Mouse (Mus musculus): Measurements from ENCODE around the gene Chrm5. TPM values are rescaled to one million over a fixed set of nuclear protein-coding genes. Genes with fewer than 3 reads are reported as not detected.

The Chrm5 gene
- polyA plus RNA-seq, 1 experiment from 2014 or later = 0.90 TPM

DNA sequence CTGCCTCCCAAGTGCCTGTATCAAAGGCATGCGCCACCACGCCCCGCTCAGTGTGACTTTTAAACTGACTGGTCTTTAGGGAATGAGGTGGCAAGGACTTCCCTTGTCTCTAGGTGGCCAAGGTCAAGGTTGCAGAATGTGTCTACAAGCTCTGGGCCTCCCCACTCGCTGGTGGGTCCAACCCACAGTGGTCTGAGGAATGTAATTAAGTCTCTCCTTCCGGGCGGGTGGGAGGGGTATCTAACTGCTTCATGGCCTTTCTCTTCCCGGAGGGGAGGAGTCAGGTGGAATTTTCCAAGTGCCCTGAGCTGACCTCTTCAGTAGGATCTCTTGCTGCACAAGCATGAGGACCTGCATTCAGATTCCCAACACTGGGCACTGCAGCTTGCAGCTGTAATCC is 17.3 kb upstream of the Chrm5 start:
- no peak for ATAC-seq (ENCODE audit: low FRiP score)
- WGBS = 69% methylated on average over 7 of the region's 7 CpGs
- H3K9ac ChIP-seq (replicated peaks) = no peak overlapping the region
- no peaks in the 10 kb centered on the region for H3K27me3 ChIP-seq (replicated peaks)
- peaks cover 6% of the 10 kb centered on the region for H3K4me1 ChIP-seq
- no peak overlapping the region for H3K27ac ChIP-seq (replicated peaks)
- H3K4me2 ChIP-seq = no peak overlapping the region
- H3K9me3 ChIP-seq (replicated peaks) = no peaks in the 10 kb centered on the region
- no peaks in the 10 kb centered on the region for H3K36me3 ChIP-seq
- no peak overlapping the region for H3K4me3 ChIP-seq (replicated peaks)

DNA sequence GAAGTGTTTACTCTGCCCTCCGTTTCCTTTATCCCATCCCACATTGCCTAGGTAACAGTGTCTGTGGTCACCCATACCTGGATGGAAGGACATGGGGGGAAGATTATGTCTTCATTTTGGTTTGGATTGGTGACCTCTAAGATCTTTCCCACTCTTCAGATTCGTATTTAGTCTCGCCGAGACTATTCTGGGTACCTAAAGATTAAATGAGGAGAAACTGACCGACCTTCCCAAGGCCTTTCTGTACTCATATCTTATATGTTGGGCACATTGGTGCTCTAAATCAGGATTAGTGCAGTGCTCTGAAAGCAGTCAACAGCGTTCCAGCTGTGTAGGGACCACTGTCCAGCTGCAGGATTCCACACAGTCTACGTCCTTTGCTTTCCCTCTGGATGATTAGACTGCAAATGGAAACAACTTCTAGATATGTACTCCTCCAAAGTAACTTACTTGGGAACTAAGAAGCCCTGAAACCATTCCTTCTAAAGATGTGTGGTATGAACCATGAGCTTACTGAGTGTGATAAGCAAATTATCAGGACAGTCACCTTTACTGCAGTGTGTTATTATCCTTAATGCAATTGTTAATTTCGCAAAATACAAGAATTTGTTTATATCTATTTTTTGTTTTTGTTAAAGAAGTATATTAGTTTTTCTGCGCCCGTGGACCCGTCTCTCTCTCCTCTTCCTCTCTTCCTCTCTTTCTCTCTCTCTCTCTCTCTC is 13.1 kb upstream of the Chrm5 start:
- H3K9ac ChIP-seq (replicated peaks) = peak overlapping the region; percentile 95
- H3K36me3 ChIP-seq = no peaks in the 10 kb centered on the region
- H3K4me2 ChIP-seq = peak overlapping the region; percentile 76
- no peaks in the 10 kb centered on the region for H3K9me3 ChIP-seq (replicated peaks)
- H3K4me3 ChIP-seq (replicated peaks) = peak overlapping the region; percentile 73
- H3K27me3 ChIP-seq (replicated peaks) = no peaks in the 10 kb centered on the region
- 43% methylated on average over 11 of the region's 11 CpGs for WGBS
- ATAC-seq (ENCODE audit: low FRiP score) = peak; percentile 15
- H3K27ac ChIP-seq (replicated peaks) = peak overlapping the region; percentile 96
- H3K4me1 ChIP-seq = peaks cover 13% of the 10 kb centered on the region

DNA sequence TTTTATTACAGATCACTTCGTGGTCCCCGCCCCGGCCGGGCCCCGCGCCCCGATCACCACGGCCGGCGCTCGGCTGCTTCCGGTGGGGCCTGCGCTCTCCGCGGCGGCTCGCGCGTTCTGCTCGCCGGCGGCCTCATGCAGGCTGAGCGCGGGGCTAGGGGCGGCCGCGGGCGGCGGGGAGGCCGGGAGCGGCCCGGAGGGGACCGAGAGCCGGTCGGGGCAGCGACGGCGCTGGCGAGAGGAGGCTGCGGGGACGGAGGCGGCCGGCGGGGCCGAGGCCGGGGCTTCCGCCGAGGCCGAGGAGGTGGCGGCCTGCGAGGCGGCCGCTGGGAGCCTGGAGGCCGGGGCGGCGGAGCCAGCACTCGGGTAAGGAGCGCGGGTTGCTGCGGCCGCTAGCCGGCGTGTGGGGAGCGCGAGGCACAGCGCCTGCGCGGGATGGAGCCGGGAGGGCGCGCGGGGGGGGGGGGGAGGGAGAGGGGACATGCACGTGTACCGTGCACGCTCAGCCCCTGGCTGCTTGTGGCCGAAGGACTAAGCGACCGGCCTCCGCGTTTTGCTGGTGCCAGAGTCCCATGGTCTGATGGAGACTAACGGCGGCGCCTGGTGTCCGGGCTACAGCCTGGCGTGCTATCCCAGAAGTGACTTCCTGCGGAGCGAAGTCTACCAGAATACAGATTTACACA is 12.4 kb upstream of the Chrm5 start, which contains the start of gene Aven:
Gene Aven, plus strand, starts transcription at position 109 of the 683 bp plus-strand sequence.
- ATAC-seq (ENCODE audit: low FRiP score) = peak; percentile 96
- Histone ChIP-seq H3K4me3 (replicated peaks) (peak within 1 kb of the TSS; percentile 73), H3K4me2 (peak within 1 kb of the TSS; percentile 76), H3K9me3 (replicated peaks) (no peaks in the 10 kb centered on the region), H3K4me1 (peaks cover 13% of the 10 kb centered on the region), H3K9ac (replicated peaks) (peak within 1 kb of the TSS; percentile 95), H3K27ac (replicated peaks) (peak within 1 kb of the TSS; percentile 96), H3K27me3 (replicated peaks) (no peaks in the 10 kb centered on the region), H3K36me3 (no peaks in the 10 kb centered on the region)
- under 1% methylated on average over 71 of the region's 87 CpGs for WGBS

DNA sequence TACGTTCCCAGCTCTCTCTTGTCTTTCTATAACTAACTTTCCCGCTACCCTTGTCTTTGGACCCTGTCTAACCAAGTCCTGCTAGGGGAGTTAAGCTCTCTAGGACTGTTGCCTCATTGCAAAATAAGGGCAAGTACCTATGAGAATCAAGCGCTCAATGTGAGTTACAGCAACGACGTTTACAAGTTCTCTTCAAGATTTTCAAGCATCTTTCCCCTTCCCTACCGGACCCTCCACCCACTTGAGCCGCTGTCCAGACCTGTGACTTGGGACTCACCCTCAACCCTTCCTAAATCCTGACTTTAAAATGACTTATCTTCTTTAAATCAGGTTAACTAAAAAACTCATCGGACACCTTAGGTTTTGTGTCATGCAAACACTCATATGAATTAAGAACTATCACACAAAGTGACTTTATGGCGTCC is 11.9 kb upstream of the Chrm5 start:
- H3K4me3 ChIP-seq (replicated peaks) = peak overlapping the region; percentile 73
- peak overlapping the region; percentile 95 for H3K9ac ChIP-seq (replicated peaks)
- H3K27ac ChIP-seq (replicated peaks) = peak overlapping the region; percentile 96
- H3K4me2 ChIP-seq = peak overlapping the region; percentile 76
- H3K4me1 ChIP-seq = peaks cover 13% of the 10 kb centered on the region
- no peaks in the 10 kb centered on the region for H3K9me3 ChIP-seq (replicated peaks)
- 6% methylated on average over 9 of the region's 9 CpGs for WGBS
- no peaks in the 10 kb centered on the region for H3K27me3 ChIP-seq (replicated peaks)
- no peaks in the 10 kb centered on the region for H3K36me3 ChIP-seq
- ATAC-seq (ENCODE audit: low FRiP score) = peak; percentile 7; the same call in 1 of the 2 replicates

DNA sequence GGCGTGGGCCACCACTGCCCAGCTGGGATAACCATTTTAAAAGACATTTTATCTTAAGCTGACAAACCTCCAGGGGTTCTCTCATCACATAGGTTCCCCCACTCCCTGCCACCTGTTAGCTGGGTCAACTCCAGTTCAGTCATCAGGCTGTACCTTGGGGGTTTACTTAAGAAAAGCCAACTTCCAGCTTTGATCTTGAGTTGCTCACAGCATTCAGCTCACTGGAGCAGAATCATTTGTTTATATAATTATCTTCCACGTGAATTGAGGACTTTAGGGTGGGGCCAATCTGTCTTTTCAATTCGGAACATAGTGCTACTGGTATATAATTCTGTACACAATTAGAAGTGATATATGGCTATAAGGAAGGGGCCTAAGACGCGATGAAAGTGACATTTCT is 11.1 kb upstream of the Chrm5 start:
- ATAC-seq (ENCODE audit: low FRiP score) = no peak
- no peaks in the 10 kb centered on the region for H3K9me3 ChIP-seq (replicated peaks)
- H3K4me3 ChIP-seq (replicated peaks) = no peak overlapping the region
- peak overlapping the region; percentile 76; the same call in 1 of the 2 replicates for H3K4me2 ChIP-seq
- peaks cover 13% of the 10 kb centered on the region for H3K4me1 ChIP-seq
- H3K27ac ChIP-seq (replicated peaks) = no peak overlapping the region
- H3K36me3 ChIP-seq = no peaks in the 10 kb centered on the region
- H3K27me3 ChIP-seq (replicated peaks) = no peaks in the 10 kb centered on the region
- no peak overlapping the region for H3K9ac ChIP-seq (replicated peaks)
- 66% methylated on average over 5 of the region's 5 CpGs for WGBS

DNA sequence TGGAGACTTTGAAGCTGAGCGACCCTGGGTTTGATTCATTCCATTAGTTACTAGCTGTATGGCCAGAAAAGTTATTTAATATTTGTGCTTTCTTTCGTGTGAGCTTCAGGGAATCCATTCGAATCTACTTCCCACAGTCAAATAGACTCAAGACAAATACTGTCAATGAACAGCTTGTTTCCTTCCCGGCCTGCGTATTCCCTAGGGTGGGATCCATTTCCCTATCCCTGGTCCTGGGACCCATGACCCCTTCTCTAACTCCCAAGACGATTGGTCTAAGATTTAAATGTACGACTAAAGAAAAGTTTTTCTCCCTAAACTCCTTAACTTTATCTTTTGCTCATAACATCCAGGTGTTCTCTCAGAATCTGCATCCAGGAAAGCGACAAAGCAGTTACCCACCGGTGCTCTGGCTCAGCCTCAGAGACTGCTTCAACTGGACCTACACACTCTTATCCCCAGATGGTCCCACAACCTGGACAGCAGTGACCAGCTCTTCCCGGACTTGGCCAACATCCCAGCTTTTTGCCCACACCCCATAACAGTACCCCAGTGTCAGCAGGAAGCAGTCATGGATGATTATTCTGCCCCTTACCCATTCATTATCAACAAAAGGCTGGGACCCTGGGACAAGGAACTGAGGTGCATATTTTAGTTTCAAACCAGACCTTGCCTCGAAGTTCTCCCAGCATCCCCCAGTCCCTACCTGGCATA is 10.1 kb upstream of the Chrm5 start:
- Histone ChIP-seq H3K4me3 (replicated peaks) (no peak overlapping the region), H3K4me1 (peaks cover 13% of the 10 kb centered on the region), H3K4me2 (no peak overlapping the region), H3K9ac (replicated peaks) (no peak overlapping the region), H3K27ac (replicated peaks) (no peak overlapping the region), H3K36me3 (no peaks in the 10 kb centered on the region), H3K9me3 (replicated peaks) (no peaks in the 10 kb centered on the region), H3K27me3 (replicated peaks) (no peaks in the 10 kb centered on the region)
- 77% methylated on average over 11 of the region's 11 CpGs for WGBS
- ATAC-seq (ENCODE audit: low FRiP score) = no peak

DNA sequence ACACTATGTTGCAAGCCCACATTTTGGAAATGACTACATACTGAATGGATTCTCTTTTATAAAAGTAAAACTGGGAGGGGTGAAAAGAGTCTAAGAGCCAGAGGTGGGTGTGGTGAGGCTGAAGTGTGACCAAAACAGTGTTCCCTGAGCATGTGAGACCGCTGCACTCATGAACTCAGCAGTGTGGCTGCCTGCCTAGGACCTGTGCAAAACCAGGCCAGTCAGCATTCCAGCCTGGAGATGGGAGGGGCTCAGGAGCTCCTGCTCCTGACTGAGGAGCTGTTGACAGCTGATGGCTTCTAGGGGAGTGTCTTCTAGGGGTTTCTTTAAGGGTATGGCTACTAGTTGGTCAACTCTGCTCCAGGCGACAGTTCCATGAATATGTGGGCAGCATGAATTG is 4.3 kb upstream of the Chrm5 start:
- Histone ChIP-seq H3K27ac (replicated peaks) (no peak overlapping the region), H3K9me3 (replicated peaks) (no peaks in the 10 kb centered on the region), H3K4me2 (no peak overlapping the region), H3K27me3 (replicated peaks) (no peaks in the 10 kb centered on the region), H3K4me3 (replicated peaks) (no peak overlapping the region), H3K4me1 (no peaks in the 10 kb centered on the region), H3K36me3 (no peaks in the 10 kb centered on the region), H3K9ac (replicated peaks) (no peak overlapping the region)
- 81% methylated on average over 2 of the region's 2 CpGs for WGBS
- ATAC-seq (ENCODE audit: low FRiP score) = no peak

DNA sequence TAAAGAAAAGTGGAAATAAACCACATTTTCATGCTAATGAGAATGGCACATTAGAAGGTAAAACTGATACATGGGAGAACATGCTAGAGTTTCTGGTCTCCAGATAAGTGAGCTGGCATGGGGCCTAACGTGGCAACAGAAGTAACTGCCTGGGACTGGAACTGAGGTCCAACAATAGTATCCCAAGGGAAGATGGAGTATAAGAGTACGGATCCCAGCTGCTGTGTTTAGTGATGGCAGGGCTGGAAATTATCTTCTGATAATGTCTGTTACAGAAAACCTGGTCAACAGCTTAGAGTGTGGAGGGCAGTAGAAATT is 2.7 kb upstream of the Chrm5 start:
- Histone ChIP-seq H3K9ac (replicated peaks) (no peak overlapping the region), H3K4me3 (replicated peaks) (no peak overlapping the region), H3K27me3 (replicated peaks) (no peaks in the 10 kb centered on the region), H3K4me1 (no peaks in the 10 kb centered on the region), H3K9me3 (replicated peaks) (no peaks in the 10 kb centered on the region), H3K36me3 (no peaks in the 10 kb centered on the region), H3K4me2 (no peak overlapping the region), H3K27ac (replicated peaks) (no peak overlapping the region)
- ATAC-seq (ENCODE audit: low FRiP score) = no peak
- 80% methylated on average over 2 of the region's 2 CpGs for WGBS

DNA sequence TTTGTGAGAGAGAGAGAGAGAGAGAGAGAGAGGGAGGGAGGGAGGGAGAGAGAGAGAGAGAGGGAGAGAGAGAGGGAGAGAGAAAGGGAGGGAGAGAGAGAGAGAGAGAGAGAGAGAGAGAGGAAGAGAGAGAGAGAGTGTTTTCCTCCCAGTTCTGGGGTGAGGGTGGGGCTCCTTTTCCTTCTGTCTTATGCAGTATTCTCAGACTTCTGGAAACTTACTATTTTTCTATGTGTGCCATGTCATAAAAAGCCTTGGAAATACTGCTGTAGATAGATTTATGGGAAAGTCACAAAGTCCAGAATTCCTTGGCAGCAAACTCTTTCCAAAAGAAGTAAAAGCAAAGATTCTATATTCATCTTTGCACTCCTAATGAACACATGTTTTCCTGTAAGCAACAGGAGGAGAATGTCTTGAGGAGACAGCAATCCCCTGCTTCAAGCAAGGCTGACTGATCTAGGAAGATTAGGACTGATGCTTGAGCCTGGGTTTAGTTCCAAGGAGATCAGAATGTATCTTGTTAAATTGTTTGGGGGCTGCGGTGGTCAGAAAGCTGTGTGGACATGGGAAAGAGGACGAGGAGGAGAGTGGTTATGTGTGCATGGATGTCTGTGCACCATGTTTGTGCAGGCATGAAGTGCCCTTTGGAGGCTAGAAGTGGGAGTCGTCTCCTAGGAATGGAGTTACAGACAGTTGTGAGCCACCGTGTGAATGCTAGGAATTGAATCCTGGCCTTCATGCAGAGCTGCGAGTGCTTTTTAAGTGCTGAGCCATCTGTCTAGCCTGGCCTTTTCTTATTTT is 2.2 kb upstream of the Chrm5 start:
- ATAC-seq (ENCODE audit: low FRiP score) = no peak
- no peaks in the 10 kb centered on the region for H3K4me1 ChIP-seq
- WGBS = 71% methylated on average over 5 of the region's 5 CpGs
- H3K4me3 ChIP-seq (replicated peaks) = no peak overlapping the region
- no peaks in the 10 kb centered on the region for H3K27me3 ChIP-seq (replicated peaks)
- no peak overlapping the region for H3K4me2 ChIP-seq
- H3K27ac ChIP-seq (replicated peaks) = no peak overlapping the region
- H3K9me3 ChIP-seq (replicated peaks) = no peaks in the 10 kb centered on the region
- H3K9ac ChIP-seq (replicated peaks) = no peak overlapping the region
- no peaks in the 10 kb centered on the region for H3K36me3 ChIP-seq

DNA sequence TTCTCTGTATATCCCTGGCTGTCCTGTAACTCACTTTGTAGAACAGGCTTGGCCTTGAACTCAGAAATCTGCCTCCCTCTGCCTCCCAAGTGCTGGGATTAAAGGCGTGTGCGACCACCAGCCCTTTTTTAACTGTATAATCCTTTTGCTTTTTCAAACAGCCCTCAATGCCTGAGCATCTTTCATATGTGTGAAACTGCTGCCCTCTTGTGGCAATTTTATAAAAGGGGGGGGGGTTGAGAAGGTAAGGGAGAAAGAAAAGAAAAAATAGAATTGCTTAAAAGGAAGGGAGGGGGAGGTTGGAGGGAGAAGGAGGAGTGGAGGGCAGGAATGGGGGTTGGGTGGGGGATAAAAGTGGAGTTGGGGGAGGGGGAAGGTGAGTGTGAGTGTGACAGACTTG is 995 bp upstream of the Chrm5 start:
- 0% methylated on average over 2 of the region's 2 CpGs for WGBS
- Histone ChIP-seq H3K27ac (replicated peaks) (no peak overlapping the region), H3K4me1 (no peaks in the 10 kb centered on the region), H3K4me2 (no peak overlapping the region), H3K4me3 (replicated peaks) (no peak overlapping the region), H3K27me3 (replicated peaks) (no peaks in the 10 kb centered on the region), H3K9me3 (replicated peaks) (no peaks in the 10 kb centered on the region), H3K9ac (replicated peaks) (no peak overlapping the region), H3K36me3 (no peaks in the 10 kb centered on the region)
- ATAC-seq (ENCODE audit: low FRiP score) = peak; percentile 79

DNA sequence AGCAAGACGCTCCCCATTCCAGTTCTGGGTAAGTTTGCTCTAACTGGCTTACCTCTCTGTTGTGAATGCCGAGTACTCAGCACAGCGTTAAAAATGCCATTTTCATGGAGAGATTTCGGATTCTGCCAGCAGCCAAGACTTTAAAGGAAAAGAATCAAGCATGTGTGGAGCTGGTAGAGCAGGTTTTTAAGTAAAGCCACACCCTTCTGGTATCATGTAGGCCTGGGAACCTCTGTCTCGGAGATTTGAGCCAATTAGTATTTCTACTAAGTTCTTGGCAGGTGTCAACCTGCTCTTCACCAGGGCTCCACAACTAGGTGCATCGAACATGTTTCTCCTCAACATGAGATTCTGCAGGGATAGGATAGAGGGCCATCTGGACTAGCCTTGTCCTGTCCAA is 4.0 kb downstream of the Chrm5 start:
- Histone ChIP-seq H3K4me2 (no peak overlapping the region), H3K4me3 (replicated peaks) (no peak overlapping the region), H3K9me3 (replicated peaks) (no peaks in the 10 kb centered on the region), H3K27ac (replicated peaks) (no peak overlapping the region), H3K27me3 (replicated peaks) (no peaks in the 10 kb centered on the region), H3K4me1 (no peaks in the 10 kb centered on the region), H3K36me3 (no peaks in the 10 kb centered on the region), H3K9ac (replicated peaks) (no peak overlapping the region)
- 87% methylated on average over 6 of the region's 6 CpGs for WGBS
- ATAC-seq (ENCODE audit: low FRiP score) = no peak
